Mouse (Mus musculus) neural tube, embryonic 14.5 days (tissue): ENCODE data around the gene Bbx. TPM values are rescaled to one million over a fixed set of nuclear protein-coding genes. Genes with fewer than 3 reads are reported as not detected.

Source experiments
- ATAC-seq: fragments of 200-750 bp; cut with Nextera tagmentation; 2 replicates; pipeline ENCODE4 v1.8.0; 2017; ENCODE audit warnings: low read depth, mild to moderate bottlenecking, moderate TSS enrichment, moderate library complexity
- H3K27ac ChIP-seq: fragments of 300-500 bp; sonication (generic); 2 replicates; pipeline ENCODE4 v1.5.1; 2014; ENCODE audit warnings: low read depth, mild to moderate bottlenecking, control low read depth, low read length, moderate library complexity, mixed read lengths
- H3K27me3 ChIP-seq: fragments of 300-500 bp; sonication (generic); 2 replicates; pipeline ENCODE4 v1.6.1; 2014; ENCODE audit warnings: low read length; ENCODE audit not compliant: control insufficient read depth, insufficient read depth
- H3K36me3 ChIP-seq: fragments of 300-500 bp; sonication (generic); 2 replicates; pipeline ENCODE4 v1.6.1; 2014; ENCODE audit warnings: low read length, mixed read lengths; ENCODE audit not compliant: control insufficient read depth, insufficient read depth
- H3K4me1 ChIP-seq: fragments of 300-500 bp; sonication (generic); 2 replicates; pipeline ENCODE4 v1.6.1; 2014; ENCODE audit warnings: low read length; ENCODE audit not compliant: control insufficient read depth, insufficient read depth
- H3K4me2 ChIP-seq: fragments of 300-500 bp; sonication (generic); 2 replicates; pipeline ENCODE4 v1.6.1; 2014; ENCODE audit warnings: mild to moderate bottlenecking, low read depth, low read length, control low read depth
- H3K4me3 ChIP-seq: fragments of 300-500 bp; sonication (generic); 2 replicates; pipeline ENCODE4 v1.5.1; 2014; ENCODE audit warnings: low read depth, low read length, control low read depth, mixed read lengths
- H3K9ac ChIP-seq: fragments of 300-500 bp; sonication (generic); replicated peaks from 2 replicates; pipeline ENCODE4 v1.6.1; 2014; ENCODE audit warnings: low read depth, mild to moderate bottlenecking, control low read depth, low read length, mixed read lengths
- H3K9me3 ChIP-seq: fragments of 300-500 bp; sonication (generic); 2 replicates; pipeline ENCODE4 v1.6.1; 2016; ENCODE audit warnings: low read length; ENCODE audit not compliant: control insufficient read depth
- WGBS: fragments of 180-500 bp; shearing (Covaris S2); extraction: QIAGEN DNeasy Blood & Tissue Kit; methylation state at CpG from one replicate; pipeline ENCODE4 v1.1.7; 2014; 5-methylcytosine and 5-hydroxymethylcytosine counted together
- polyA plus RNA-seq: library from polyadenylated mRNA; unstranded; fragments of >200 nt; fragmentation: Nextera tagmentation; extraction: Ambion mirVana; gene quantifications from 2 replicates; pipeline ENCODE4 v1.2.1, GENCODE M21; 2014

Bbx gene
- polyA plus RNA-seq, 1 experiment from 2014 or later: 12.4 TPM

DNA sequence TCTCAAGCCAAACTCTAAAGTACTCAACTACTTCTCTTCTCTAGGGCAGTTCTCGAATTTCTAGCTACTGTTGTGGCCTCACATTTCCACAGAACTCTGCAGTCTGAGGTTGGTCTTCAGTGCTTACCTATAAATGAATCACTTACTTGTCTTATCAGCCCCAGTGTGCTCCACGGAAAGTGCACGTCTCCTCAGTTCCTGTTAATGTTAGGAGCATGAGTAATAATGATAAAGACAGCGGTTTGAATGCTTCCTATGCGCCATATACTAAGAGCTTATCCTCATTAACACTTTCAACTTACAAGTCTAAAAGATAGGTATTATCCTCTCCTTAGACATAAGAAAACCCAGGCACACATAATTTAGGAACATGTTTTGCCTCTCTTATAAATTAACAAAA, 142.4 kb downstream of the Bbx start:
- no peak overlapping the region for H3K4me2 ChIP-seq
- 86% methylated on average over 5 of the region's 5 CpGs for WGBS
- H3K27ac ChIP-seq: no peak overlapping the region
- H3K9ac ChIP-seq: no peak overlapping the region
- ATAC-seq: no peak
- no peaks in the 10 kb centered on the region for H3K4me1 ChIP-seq
- no peaks in the 10 kb centered on the region for H3K27me3 ChIP-seq
- H3K4me3 ChIP-seq: no peak overlapping the region
- no peaks in the 10 kb centered on the region for H3K36me3 ChIP-seq
- H3K9me3 ChIP-seq: no peaks in the 10 kb centered on the region

GRCm38 (mm10) chr16:50272813-50273212, 159.4 kb downstream of the Bbx start:
- Histone ChIP-seq H3K4me1 (no peaks in the 10 kb centered on the region), H3K36me3 (no peaks in the 10 kb centered on the region), H3K27me3 (no peaks in the 10 kb centered on the region), H3K9ac (no peak overlapping the region), H3K4me2 (no peak overlapping the region), H3K9me3 (no peaks in the 10 kb centered on the region), H3K4me3 (no peak overlapping the region), H3K27ac (no peak overlapping the region)
- ATAC-seq: peak; percentile 68; the same call in 1 of the 2 replicates
- 66% methylated on average over 4 of the region's 4 CpGs for WGBS

DNA sequence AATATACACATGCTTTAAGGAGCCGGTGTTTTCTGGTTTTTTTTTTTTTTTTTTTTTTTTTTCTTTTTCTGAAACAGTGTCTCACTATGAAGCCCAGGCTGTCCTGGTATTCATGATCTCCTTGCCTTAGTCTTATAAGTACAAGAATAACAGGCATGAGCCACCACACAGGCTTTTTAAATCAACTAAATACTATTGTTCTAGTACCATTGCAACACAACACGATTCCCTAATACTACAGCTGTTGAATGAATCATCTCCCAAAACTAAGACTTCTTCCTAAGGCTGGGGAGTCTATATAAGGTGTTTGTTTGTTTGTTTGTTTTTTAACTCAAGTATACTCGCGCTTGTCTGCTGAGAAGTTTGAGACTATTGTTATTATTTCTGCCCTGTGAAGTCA, 169.5 kb downstream of the Bbx start:
- no peak for ATAC-seq
- no peaks in the 10 kb centered on the region for H3K4me1 ChIP-seq
- H3K36me3 ChIP-seq: no peaks in the 10 kb centered on the region
- H3K27me3 ChIP-seq: no peaks in the 10 kb centered on the region
- 97% methylated on average over 4 of the region's 4 CpGs for WGBS
- H3K27ac ChIP-seq: no peak overlapping the region
- H3K9me3 ChIP-seq: no peaks in the 10 kb centered on the region
- H3K4me3 ChIP-seq: no peak overlapping the region
- no peak overlapping the region for H3K4me2 ChIP-seq
- H3K9ac ChIP-seq: no peak overlapping the region

- Histone ChIP-seq H3K9ac (no peak overlapping the region), H3K4me1 (no peaks in the 10 kb centered on the region), H3K9me3 (no peaks in the 10 kb centered on the region), H3K4me2 (no peak overlapping the region), H3K36me3 (no peaks in the 10 kb centered on the region), H3K4me3 (no peak overlapping the region), H3K27me3 (no peaks in the 10 kb centered on the region), H3K27ac (no peak overlapping the region)
- 92% methylated on average over 9 of the region's 9 CpGs for WGBS
- ATAC-seq: no peak
Observed at GRCm38 (mm10) chr16:50262209-50262608, 170.0 kb downstream of the Bbx start.

DNA sequence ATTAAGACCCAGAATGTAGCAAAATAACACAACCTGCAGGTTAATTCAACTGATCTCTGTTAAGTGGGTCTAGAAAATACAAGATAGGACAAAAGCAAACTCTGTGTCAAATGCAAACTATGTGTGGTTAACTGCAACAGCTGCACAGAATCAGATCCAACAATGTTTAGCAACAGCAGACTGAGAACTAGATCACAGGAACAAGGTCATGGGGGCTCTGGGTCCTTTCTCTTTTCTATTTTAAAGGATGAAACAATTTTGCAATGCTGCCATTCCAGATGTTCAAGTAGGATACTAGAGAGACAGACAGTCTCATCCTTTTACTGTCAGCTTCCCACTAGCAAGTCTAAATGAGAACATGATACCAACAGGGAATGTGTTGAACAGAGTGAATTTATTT, 170.4 kb downstream of the Bbx start:
- H3K36me3 ChIP-seq: no peaks in the 10 kb centered on the region

DNA sequence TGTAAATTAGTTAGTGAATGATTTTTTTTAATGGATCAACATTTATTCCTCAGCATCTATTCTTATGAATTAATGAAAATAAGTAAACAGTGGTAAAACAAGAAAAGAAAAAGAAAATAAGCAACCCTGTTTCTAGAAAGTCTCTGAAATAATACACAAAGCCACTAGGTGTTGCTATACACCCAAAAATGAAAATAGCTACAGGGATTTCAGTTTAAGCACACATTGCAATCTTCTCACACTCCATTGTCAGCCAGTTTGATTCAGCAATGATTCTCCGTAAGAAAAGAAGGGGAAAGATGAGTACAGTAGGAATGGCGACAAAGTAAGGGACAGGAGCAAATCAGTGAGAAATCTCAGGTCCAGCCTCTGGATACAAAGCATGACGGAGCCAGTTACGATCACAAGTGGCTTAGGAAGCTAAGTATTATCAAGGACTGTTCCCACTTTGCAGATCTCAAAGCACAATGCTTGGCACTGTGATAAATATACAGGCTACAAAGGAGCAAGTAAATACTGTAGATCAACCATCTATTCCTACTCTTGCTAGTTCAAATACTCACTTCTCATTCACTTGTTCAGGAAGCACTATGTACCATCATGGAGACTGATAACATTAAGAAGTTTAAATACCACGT, 177.5 kb downstream of the Bbx start:
- 76% methylated on average over 5 of the region's 5 CpGs for WGBS
- H3K9me3 ChIP-seq: no peaks in the 10 kb centered on the region
- H3K36me3 ChIP-seq: no peaks in the 10 kb centered on the region
- H3K9ac ChIP-seq: no peak overlapping the region
- no peak overlapping the region for H3K4me3 ChIP-seq
- no peaks in the 10 kb centered on the region for H3K27me3 ChIP-seq
- H3K4me1 ChIP-seq: no peaks in the 10 kb centered on the region
- no peak overlapping the region for H3K4me2 ChIP-seq
- ATAC-seq: peak; percentile 58
- H3K27ac ChIP-seq: no peak overlapping the region

More for the DNA sequence above, 170.4 kb downstream of the Bbx start:
- Histone ChIP-seq H3K9ac (no peak overlapping the region), H3K4me3 (no peak overlapping the region), H3K9me3 (no peaks in the 10 kb centered on the region), H3K4me1 (no peaks in the 10 kb centered on the region), H3K27me3 (no peaks in the 10 kb centered on the region), H3K27ac (no peak overlapping the region), H3K4me2 (no peak overlapping the region)
- ATAC-seq: no peak

GRCm38 (mm10) chr16:50251417-50251975, 180.7 kb downstream of the Bbx start:
- Histone ChIP-seq H3K4me2 (no peak overlapping the region), H3K4me1 (no peaks in the 10 kb centered on the region), H3K9me3 (no peaks in the 10 kb centered on the region), H3K27me3 (no peaks in the 10 kb centered on the region), H3K27ac (no peak overlapping the region), H3K4me3 (no peak overlapping the region), H3K9ac (no peak overlapping the region), H3K36me3 (no peaks in the 10 kb centered on the region)
- WGBS: 83% methylated on average over 6 of the region's 6 CpGs
- ATAC-seq: no peak

DNA sequence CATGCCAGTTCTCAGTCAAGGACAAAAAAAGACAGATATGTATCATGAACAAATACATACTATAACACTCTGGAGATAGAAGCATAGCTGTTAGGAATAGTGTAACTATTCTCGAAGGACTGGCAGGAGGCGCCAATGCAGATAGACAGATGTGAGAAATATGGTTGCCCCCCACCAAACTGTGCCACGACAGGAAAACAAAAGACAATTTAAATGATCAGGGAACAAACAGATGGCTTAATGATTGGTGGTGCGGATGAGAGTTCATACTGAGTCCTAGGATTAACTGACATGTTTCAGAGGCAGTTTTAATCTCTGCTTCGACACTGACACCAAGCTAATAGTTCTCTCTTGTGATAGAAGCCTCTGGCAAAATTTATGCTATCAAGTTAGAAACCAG, 181.7 kb downstream of the Bbx start:
- Histone ChIP-seq H3K27ac (no peak overlapping the region), H3K4me3 (no peak overlapping the region), H3K36me3 (no peaks in the 10 kb centered on the region), H3K4me1 (no peaks in the 10 kb centered on the region), H3K4me2 (no peak overlapping the region), H3K9ac (no peak overlapping the region), H3K9me3 (no peaks in the 10 kb centered on the region), H3K27me3 (no peaks in the 10 kb centered on the region)
- no peak for ATAC-seq
- WGBS: 42% methylated on average over 5 of the region's 5 CpGs

GRCm38 (mm10) chr16:50249036-50249435, 183.2 kb downstream of the Bbx start:
- no peaks in the 10 kb centered on the region for H3K4me1 ChIP-seq
- no peak overlapping the region for H3K27ac ChIP-seq
- H3K4me3 ChIP-seq: no peak overlapping the region
- no peak overlapping the region for H3K9ac ChIP-seq
- no peak overlapping the region for H3K4me2 ChIP-seq
- 92% methylated on average over 3 of the region's 3 CpGs for WGBS
- H3K36me3 ChIP-seq: no peaks in the 10 kb centered on the region
- no peaks in the 10 kb centered on the region for H3K27me3 ChIP-seq
- no peak for ATAC-seq
- no peaks in the 10 kb centered on the region for H3K9me3 ChIP-seq
